Mouse (Mus musculus): ENCODE data around the gene H2al1e. TPM values are rescaled to one million over a fixed set of nuclear protein-coding genes. Genes with fewer than 3 reads are reported as not detected.
"Not testable (repeated sequence)": the region's sequence is repeated elsewhere in the genome, so short reads cannot be mapped to it uniquely, and the experiment has no call there.

The H2al1e gene
- total and polyA plus RNA-seq, 2 experiments from 2014 or later = not detected

DNA sequence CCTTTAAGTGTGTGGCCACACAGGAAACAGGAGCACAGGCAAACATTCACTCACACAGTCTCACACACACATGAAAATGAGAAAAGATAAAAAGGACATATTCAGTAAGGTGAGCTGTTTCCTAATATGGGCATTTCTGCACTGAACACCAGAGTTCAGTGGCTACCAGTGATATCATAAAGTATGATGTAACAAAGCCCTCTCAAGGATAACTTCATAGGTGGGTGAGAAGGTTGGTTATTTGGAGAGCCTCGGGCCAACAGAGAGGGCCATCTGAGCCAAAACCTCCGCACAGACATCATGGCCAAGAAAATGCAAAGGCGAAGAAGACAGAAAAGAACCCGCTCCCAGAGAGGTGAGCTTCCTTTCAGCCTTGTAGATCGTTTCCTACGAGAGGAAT is 9.5 kb downstream of the H2al1e start, which contains the start of gene H2al1h:
Gene H2al1h, plus strand, starts transcription at position 301 of the 400 bp plus-strand sequence.
- no CpG with 5 or more reads among the region's 6 CpGs for WGBS
- H3K27me3 ChIP-seq (ENCODE audit: insufficient read depth, low read length); H3K27ac ChIP-seq (ENCODE audit: low read depth, low read length); H3K4me1 ChIP-seq (ENCODE audit: insufficient read depth, low read length); H3K36me3 ChIP-seq (ENCODE audit: insufficient read depth, low read length); H3K4me3 ChIP-seq (ENCODE audit: low read depth, low read length); H3K4me2 ChIP-seq (ENCODE audit: low read depth, low read length, poor library complexity, severe bottlenecking); ATAC-seq (ENCODE audit: low FRiP score); H3K9me3 ChIP-seq (ENCODE audit: low read length); DNase-seq (ENCODE audit: low spot score); H3K9ac ChIP-seq (replicated peaks; ENCODE audit: low read length, poor library complexity, severe bottlenecking): not testable (repeated sequence)

DNA sequence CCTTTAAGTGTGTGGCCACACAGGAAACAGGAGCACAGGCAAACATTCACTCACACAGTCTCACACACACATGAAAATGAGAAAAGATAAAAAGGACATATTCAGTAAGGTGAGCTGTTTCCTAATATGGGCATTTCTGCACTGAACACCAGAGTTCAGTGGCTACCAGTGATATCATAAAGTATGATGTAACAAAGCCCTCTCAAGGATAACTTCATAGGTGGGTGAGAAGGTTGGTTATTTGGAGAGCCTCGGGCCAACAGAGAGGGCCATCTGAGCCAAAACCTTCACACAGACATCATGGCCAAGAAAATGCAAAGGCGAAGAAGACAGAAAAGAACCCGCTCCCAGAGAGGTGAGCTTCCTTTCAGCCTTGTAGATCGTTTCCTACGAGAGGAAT is 12.6 kb downstream of the H2al1e start, which contains the start of gene H2al1i:
Gene H2al1i, plus strand, starts transcription at position 301 of the 400 bp plus-strand sequence.
- not testable (repeated sequence) for H3K9me3 ChIP-seq (ENCODE audit: low read length); H3K27ac ChIP-seq (ENCODE audit: low read depth, low read length); H3K4me1 ChIP-seq (ENCODE audit: insufficient read depth, low read length); H3K4me2 ChIP-seq (ENCODE audit: low read depth, low read length, poor library complexity, severe bottlenecking); H3K36me3 ChIP-seq (ENCODE audit: insufficient read depth, low read length); DNase-seq (ENCODE audit: low spot score); H3K4me3 ChIP-seq (ENCODE audit: low read depth, low read length); H3K9ac ChIP-seq (replicated peaks; ENCODE audit: low read length, poor library complexity, severe bottlenecking); ATAC-seq (ENCODE audit: low FRiP score); H3K27me3 ChIP-seq (ENCODE audit: insufficient read depth, low read length)
- no CpG with 5 or more reads among the region's 5 CpGs for WGBS

DNA sequence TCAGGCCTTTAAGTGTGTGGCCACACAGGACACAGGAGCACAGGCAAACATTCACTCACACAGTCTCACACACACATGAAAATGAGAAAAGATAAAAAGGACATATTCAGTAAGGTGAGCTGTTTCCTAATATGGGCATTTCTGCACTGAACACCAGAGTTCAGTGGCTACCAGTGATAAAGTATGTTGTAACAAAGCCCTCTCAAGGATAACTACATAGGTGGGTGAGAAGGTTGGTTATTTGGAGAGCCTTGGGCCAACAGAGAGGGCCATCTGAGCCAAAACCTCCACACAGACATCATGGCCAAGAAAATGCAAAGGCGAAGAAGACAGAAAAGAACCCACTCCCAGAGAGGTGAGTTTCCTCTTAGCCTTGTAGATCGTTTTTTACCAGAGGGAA is 15.8 kb downstream of the H2al1e start, which contains the start of gene H2al1j:
Gene H2al1j, plus strand, starts transcription at position 301 of the 400 bp plus-strand sequence.
- 97% methylated on average over 2 of the region's 2 CpGs for WGBS
- not testable (repeated sequence) for ATAC-seq (ENCODE audit: low FRiP score); H3K27me3 ChIP-seq (ENCODE audit: insufficient read depth, low read length); DNase-seq (ENCODE audit: low spot score); H3K4me2 ChIP-seq (ENCODE audit: low read depth, low read length, poor library complexity, severe bottlenecking); H3K4me3 ChIP-seq (ENCODE audit: low read depth, low read length); H3K27ac ChIP-seq (ENCODE audit: low read depth, low read length); H3K36me3 ChIP-seq (ENCODE audit: insufficient read depth, low read length); H3K4me1 ChIP-seq (ENCODE audit: insufficient read depth, low read length); H3K9me3 ChIP-seq (ENCODE audit: low read length); H3K9ac ChIP-seq (replicated peaks; ENCODE audit: low read length, poor library complexity, severe bottlenecking)

- TF ChIP-seq CTCF (IDR thresholded peaks at IDR 0.05) = no peak
- H3K4me1 ChIP-seq (ENCODE audit: insufficient read depth, low read length) = no peaks in the 10 kb centered on the region
- no peaks in the 10 kb centered on the region for H3K9me3 ChIP-seq (ENCODE audit: low read length)
- no peaks in the 10 kb centered on the region for H3K36me3 ChIP-seq (ENCODE audit: insufficient read depth, low read length)
- no peak overlapping the region for H3K4me3 ChIP-seq (ENCODE audit: low read depth, low read length)
- H3K9ac ChIP-seq (replicated peaks; ENCODE audit: low read length, poor library complexity, severe bottlenecking) = no peak overlapping the region
- H3K27me3 ChIP-seq (ENCODE audit: insufficient read depth, low read length) = 0 out of 2 replicates have a peak, but pooled peaks cover 2% of the 10 kb centered on the region
- H3K4me2 ChIP-seq (ENCODE audit: low read depth, low read length, poor library complexity, severe bottlenecking) = no peak overlapping the region
- WGBS = 51% methylated on average over 9 of the region's 9 CpGs
- no peak overlapping the region for H3K27ac ChIP-seq (ENCODE audit: low read depth, low read length)
- ATAC-seq (ENCODE audit: low FRiP score) (no peak), DNase-seq (ENCODE audit: low spot score) (peak; percentile 9)
Observed at GRCm38 (mm10) chrX:11345762-11346161, 34.0 kb downstream of the H2al1e start.

GRCm38 (mm10) chrX:11346756-11347155 is 35.0 kb downstream of the H2al1e start:
- no peak for DNase-seq (ENCODE audit: low spot score)
- Histone ChIP-seq H3K36me3 (ENCODE audit: insufficient read depth, low read length) (no peaks in the 10 kb centered on the region), H3K4me1 (ENCODE audit: insufficient read depth, low read length) (no peaks in the 10 kb centered on the region), H3K27me3 (ENCODE audit: insufficient read depth, low read length) (0 out of 2 replicates have a peak, but pooled peaks cover 2% of the 10 kb centered on the region), H3K9me3 (ENCODE audit: low read length) (no peaks in the 10 kb centered on the region), H3K27ac (ENCODE audit: low read depth, low read length) (no peak overlapping the region), H3K9ac (replicated peaks; ENCODE audit: low read length, poor library complexity, severe bottlenecking) (no peak overlapping the region), H3K4me3 (ENCODE audit: low read depth, low read length) (no peak overlapping the region), H3K4me2 (ENCODE audit: low read depth, low read length, poor library complexity, severe bottlenecking) (no peak overlapping the region)
- WGBS = 94% methylated on average over 3 of the region's 3 CpGs
- TF ChIP-seq CTCF (IDR thresholded peaks at IDR 0.05) = no peak
- ATAC-seq (ENCODE audit: low FRiP score) = no peak

DNA sequence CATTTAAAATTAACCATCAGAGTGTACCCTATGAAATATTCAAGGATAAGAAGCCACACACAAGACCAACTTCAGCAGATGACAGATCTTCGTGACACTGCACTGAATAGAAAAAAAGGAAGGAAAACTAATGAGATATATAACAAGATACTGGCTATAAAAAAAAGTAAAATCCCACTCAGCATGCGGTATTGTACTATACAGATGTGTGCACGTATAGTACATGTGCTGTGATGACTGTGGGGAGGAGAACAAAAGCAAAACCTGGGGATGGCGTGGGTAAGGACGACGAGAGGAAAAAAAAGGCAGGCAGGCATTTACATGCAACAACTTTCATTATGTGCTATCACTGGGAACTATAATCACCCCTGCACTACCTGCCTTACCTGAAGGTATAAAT is 49.1 kb downstream of the H2al1e start:
- Histone ChIP-seq H3K27me3 (ENCODE audit: insufficient read depth, low read length) (no peaks in the 10 kb centered on the region), H3K4me2 (ENCODE audit: low read depth, low read length, poor library complexity, severe bottlenecking) (no peak overlapping the region), H3K36me3 (ENCODE audit: insufficient read depth, low read length) (no peaks in the 10 kb centered on the region), H3K9me3 (ENCODE audit: low read length) (no peaks in the 10 kb centered on the region), H3K4me3 (ENCODE audit: low read depth, low read length) (no peak overlapping the region), H3K9ac (replicated peaks; ENCODE audit: low read length, poor library complexity, severe bottlenecking) (no peak overlapping the region), H3K4me1 (ENCODE audit: insufficient read depth, low read length) (no peaks in the 10 kb centered on the region), H3K27ac (ENCODE audit: low read depth, low read length) (no peak overlapping the region)
- DNase-seq (ENCODE audit: low spot score) (no peak), ATAC-seq (ENCODE audit: low FRiP score) (no peak)
- WGBS = 66% methylated on average over 6 of the region's 6 CpGs
- no peak for TF ChIP-seq CTCF (IDR thresholded peaks at IDR 0.05)
